Mouse (Mus musculus): ENCODE results near the gene Cap2.

The Cap2 gene

DNA sequence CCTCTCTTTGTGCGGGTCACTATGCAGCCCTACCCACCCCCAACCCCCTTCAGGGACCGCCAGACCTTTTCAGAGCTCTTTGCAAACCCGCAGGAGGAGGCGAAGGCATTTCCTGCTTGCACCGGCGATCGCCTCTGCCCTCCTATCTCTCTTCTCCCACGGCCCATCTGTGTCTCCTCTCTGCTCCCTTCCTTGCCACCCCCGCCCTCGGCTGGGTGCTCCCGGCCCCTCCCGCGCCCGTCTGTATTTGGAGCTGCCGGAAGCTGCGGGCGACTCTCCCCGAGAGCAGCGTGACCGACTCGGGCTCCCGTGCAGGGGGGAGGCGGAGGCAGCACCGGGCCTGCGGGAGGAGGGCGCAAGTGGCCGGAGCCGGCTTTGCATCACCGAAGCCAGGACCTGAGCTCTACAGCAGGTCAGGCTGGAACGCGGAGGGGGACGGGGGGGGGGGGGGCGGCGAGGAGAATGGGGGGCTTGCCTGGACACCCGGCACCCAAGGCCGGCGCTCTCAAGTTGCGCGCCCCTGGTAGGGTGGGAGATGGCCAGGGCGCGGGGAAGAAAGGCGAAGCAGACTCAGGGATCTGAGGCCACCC, at the start of gene Cap2:
TSS of gene Cap2 (plus strand) at position 49 of the 590 bp plus-strand sequence.
- DNase-seq, result peak; percentile 76

DNA sequence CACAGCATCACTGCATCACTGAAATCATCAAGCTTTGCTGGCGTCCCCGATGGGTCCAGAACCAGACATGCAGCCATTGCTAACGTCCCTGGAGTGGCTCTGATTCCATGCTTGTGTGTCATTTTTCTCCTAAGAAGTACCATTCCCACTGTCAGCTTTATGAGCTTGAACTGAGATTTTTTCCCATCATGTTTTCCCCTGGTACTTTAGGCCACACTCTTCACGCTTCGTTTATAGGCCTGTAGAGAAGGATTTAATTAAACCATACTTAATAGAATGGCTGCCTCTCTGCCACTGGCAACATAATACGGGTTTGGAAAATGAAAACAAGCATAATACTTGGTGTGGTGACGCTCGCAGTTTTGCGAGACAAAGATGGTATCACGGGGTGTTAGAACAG, 42.1 kb upstream of the Cap2 start:
- no peak for DNase-seq

DNA sequence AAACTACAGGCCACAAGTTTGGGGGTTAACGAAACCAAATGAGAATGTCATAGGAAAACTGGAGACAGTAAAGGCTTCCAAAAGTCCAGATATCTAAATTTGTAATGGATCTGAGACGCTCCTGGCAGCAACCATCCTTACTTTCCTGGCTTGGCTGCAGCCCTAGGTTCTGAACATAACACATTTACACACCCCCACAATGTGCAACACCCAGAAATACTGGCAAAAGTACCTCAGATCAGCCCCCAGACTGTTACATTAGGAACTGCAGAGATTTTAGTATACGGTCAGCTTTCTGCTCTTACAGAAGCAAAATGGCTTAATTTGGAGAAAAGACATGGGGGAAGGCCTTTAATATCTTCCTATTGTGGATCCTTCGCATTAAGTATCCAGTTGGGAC, 39.4 kb upstream of the Cap2 start:
- no peak for DNase-seq

DNA sequence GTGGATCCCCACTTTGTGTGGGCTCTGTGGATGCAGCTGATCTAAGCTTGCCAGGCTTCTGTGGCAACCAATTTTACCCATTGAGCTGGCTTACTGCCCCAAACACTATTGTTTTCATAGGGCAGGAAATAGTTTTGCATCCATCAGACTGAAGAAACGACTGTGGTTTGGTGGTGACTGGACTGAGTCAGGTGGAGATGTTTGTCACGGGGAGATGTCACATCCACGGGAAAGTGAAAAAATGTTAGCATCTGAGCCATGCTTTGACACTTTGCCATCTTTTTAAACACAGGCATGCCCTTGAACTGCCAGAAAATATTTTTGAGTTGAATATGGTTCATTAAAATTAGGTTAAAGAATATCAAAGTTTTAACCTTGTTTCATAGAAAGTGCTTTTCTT, 37.9 kb upstream of the Cap2 start:
- DNase-seq, result no peak

DNA sequence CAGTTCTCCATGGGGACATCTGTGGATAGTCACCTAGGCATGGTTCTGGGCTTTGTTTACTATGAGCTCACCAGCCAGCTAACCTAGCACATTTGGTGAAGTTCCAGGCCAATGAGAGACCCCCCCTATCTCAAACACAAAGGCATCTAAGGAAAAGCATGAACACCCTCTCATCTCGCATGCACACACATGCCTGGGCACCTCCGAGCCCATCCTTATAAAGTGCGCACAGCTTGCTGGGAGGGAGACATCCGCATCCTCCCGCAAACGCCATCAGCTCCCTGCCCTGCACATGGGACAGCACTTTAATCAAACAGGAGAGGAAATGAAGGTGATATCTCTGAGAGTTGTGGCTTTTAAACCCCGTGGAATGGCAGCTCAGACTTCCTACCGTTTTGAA, 33.4 kb upstream of the Cap2 start:
- no peak for DNase-seq

DNA sequence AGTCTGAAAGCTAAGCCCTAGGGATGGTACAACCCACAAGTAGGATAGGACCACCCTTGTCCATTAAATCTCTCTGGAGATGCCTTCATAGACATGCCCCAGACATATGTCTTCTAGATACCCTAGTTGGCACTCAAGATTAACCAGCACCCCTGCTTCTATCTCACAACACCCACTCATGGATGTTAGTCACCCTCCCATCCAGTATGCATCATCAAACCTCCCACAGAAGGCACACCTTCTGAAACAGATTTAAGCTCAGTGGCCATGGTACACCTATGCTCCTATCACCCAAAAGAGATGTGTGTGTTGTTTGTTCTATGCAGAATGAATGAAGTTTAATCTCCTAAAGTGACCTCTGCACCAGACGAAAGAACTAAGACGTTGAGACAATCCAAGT, 32.1 kb upstream of the Cap2 start:
- DNase-seq, result no peak

DNA sequence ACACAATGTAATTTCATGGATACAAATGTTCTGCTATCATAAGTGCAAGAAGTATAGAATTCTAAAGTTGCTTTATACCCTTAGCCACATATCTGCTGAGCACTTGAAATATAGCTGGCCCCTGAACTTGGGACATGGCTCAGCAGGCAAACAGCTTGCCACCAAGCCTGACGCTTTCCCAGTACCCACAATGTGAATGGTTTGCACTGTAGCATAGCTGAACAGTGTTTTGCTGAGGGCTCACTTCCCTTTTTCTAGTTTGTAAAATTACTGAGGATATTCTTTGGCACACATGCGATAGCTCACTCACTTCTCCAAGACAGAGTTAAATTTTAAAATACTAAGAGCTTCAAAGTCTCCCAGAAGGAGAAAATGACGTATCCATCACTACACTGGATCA, 20.4 kb upstream of the Cap2 start:
- DNase-seq, result no peak

DNA sequence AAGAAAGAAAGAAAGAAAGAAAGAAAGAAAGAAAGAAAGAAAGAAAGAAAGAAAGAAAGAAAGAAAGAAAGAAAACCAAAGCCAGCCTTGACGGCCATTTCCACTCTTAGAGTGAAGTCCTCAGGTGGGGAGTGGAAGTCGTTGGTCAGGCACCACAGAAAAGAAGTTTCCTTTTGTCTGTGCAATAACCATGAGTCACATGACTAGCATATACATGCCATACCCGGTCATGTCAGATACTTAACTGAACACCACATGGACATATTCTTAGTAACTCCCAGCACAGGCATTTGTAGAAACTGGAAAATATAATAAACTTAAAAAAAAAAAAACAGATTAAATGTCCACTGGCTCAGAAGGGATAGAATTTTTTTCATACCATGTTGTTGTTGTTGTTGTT, 16.0 kb upstream of the Cap2 start:
- no peak for DNase-seq

DNA sequence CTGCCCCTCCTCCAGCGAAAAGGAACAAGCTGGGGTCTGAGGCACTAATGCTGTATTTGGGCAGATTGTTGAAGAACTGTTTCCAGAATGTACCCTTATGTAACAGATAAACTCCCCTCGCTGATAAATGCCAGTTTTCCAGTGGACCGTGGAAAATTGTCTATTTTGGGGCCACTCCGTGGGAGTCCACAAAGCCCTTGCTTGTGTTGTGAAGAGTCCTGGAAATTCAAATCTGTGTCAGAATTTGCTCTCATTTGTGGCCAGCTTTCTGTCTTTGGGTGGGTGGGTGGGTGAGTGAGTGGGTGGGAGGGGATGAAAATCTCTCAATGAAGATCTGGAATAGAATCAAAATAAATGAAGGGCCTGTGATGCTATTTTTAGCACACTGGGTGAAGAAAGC, 13.5 kb upstream of the Cap2 start:
- DNase-seq, result no peak

DNA sequence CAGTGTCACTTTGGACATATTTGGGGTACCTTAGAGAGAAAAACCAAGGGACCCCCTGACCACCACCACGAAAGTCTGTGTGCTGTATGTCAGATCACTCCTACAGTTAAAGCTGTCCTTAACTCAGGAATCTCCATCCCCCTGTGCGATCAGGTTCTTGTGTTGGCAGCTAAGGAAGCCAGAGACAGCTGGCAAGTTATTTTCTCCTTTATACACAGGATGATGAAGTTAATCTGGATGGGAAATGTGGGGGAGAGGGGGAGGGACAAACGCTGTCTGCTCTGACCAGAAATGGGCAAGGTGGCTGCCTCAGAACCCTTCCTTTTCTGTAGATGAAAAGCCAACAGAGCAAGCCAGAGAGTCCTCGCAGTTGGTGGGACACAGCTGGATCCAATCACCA, 11.0 kb upstream of the Cap2 start:
- DNase-seq, result no peak

DNA sequence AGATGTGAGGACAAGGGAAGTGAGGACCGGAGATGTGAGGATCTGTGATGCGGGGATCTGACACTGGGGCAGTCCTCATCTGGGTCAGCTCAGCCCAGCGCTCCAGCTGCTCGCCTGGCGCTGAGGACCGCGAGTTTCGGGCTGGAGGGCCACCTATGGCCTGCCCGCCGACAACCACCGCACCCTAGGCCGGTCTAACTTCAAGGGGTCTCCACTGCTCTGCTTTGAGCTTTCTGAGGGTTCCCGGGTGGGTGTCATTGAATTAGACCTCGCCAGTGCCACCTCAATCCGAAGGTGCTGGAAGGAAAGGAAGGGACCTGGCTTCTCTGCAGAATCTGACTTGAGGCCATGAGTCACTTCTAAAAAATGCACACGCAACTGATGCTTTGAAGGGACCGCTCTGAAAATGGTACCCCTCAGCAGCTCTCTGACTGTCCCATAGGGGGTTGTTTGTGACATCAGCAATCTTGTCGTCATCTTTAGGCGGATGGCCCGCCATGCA, 793 bp downstream of the Cap2 start:
- DNase-seq, result peak; percentile 31

DNA sequence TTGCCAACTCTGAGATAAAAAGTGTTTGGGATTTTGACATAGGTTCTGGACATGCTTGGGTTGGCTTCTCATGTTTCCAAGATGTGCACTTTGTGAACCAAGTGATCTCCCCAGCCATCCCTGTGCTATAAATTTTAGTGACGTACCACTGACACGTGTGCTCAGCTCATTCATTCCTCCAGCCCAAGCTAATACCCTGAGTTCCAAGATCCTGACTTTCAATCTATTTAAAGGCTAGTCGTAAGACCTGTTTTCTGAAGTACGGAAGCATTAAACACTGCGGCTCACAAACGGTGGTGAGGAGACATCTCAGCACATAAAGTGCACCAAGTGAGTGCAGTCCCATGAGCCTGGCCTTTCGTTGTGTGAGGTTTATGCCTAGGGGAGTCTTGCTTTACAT, 6.3 kb downstream of the Cap2 start:
- no peak for DNase-seq

DNA sequence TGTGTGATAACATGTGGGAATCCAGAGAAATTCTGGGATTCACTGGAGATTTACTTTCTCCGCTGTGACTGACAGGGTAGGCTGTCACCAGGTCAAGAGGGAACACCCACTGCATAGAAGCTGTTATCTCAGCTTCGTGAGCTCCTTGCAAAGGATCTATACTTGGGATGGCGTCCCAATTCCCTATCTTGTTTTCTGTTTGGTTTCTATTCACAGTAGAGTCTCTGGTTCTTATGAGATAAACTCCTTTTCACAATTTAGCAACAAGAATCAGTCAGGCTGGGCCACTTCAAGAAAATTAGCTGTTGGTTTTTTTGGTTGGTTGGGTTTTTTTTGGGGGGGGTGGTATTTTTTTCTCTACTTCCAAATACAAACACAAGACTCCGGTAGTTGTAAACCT, 7.2 kb downstream of the Cap2 start:
- DNase-seq, result no peak

DNA sequence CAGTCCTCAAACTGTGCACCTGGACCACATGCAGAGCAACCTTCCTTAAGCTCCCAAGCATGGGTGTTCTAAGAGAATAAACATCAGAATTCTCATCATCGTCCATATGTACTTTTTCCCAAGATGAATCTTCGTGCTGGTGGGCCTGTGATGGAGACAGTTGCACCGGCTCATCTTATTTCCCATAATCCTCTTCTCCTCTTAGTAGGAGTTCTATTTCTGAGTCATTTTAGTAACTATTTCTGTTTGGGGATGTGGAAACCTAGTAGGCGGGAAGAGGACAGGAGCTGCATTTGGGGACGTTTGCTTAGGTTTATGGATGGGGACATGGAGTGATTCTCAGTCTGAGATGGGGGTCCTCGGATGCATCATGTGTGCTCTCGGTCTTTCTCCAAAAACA, 8.8 kb downstream of the Cap2 start:
- DNase-seq, result no peak

DNA sequence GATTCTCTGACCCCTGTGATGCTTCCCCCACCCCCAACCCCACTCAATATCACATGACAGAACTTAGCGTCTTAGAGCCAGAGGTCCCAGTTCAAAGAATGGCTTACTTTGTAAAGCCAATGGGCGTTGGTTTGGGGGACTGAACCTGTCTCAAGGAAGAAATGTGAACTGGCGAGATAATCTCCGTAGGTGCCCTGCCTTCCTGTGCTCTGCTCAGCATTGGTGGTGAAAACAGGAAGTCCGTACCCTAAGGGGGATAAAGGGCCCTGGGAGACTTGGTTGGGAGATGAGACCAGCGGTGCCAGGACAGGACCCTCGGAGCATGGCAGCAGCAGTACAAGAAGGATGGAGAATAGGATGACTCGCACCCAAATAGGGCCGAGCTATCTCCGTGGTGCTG, 12.8 kb downstream of the Cap2 start:
- DNase-seq, result no peak

DNA sequence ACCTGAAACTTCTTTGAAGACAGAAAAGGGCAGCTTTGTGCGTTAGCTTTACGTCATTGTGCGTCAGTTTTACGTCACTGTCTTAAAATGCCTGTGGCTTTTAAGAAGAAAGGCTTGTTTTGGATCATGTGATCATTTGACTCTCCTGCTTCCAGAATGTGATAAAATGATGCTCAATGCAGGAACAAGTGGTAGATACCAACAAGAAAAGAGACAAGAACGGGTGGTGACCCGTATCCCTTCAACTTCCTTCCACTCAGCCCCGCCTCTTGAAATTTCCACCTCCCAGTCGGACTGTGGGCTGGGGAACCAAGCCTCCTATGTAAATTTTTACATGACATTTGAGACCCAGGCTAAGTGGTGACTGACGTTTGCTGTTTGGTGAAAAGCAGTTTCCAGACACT, 13.5 kb downstream of the Cap2 start:
- no peak for DNase-seq

DNA sequence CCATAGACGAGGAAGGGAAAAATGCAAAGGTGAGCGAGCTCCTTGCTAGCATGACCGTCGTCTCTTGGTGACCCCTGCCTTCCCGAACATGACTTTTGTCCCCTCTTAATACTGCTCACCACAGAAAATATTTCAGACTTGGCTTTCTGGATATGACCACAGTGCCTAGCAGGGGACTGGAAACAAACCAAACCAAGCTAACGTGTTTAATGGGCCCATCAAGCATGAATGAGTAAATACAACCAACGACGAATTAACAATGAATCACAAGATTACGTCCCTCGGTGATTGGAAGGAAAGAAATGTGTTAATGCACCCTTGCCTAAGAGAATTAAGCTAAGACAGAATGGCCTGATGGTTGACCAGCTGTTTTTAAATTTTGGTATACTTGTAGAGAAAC, 13.9 kb downstream of the Cap2 start:
- no peak for DNase-seq

DNA sequence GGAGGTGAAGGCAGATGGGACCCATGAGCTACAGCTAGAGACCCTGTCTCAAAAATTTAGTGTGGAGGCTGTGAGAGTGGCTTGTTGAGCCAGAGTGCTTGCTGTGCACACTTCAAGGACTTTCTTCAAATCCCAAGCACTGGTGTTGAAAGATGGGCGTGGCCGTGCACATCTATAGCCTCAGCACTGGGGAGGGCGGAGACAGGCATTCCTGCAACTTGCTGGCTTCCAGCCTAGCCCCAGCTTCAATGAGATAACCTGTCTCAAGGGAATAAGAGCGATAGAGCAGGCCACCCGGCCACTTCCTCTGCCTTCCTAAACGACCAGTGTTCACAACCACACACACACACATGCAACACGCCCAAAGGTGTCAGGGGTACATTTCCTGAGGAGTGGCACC, 14.5 kb downstream of the Cap2 start:
- DNase-seq, result no peak

DNA sequence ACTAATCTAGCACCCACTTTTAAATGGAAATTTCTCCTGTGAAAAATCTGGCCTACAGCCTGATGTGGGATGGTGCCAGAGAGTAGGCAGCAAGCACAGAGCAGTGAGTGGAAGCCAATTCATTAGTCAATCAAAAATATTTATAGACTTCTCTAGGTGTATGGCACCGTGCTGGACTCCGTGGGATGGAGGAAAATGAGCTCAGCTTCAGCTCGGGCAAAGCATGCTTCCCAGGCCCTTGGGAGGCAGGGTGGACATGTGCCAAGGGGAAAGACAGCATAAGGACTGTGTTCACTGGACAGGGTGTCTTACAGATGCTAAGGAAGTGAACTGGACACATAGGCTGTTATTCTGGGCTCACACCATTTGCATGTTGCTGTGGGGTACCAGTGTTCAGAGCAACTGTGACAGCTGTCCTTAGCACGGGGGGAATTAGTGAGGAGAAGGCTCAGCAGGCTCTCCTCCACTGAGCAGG, 15.6 kb downstream of the Cap2 start:
- DNase-seq, result peak; percentile 35

DNA sequence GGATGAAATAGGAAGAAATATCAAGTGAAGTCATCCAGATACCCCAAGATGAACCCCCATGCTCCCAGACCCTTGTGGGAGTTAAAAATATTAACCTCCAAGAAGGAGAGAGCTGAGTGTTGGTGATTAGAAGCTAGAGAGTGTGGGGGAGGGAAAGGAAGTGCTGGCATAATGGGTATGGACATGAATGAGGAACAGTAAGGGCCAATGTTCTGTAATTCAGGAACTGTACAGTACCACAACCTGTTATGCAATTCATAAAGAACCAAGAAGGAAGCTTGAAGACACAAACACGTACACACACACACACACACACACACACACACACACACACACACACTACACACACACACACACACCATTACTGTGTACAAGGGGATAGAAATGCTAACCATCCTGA, 19.8 kb downstream of the Cap2 start:
- no peak for DNase-seq

DNA sequence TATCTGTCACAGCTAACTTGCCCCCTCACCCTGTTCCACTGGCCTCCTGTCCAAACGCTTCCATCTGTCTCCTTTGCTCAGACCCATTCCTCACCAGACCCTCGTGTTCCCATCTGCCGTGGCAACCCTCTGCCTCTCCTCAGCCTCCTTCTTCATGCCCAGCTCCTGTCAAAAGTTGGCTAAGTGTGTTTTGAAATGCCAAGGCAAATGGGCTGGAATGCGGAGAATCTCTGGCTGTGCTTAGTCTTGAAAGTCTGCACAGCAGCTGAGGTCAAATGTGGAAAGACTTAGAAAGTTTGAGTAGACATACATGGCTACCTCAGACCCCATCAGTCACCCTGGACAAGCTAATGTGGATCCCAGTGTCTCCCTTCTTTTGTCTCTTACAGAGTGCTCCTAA, 21.1 kb downstream of the Cap2 start:
- no peak for DNase-seq

DNA sequence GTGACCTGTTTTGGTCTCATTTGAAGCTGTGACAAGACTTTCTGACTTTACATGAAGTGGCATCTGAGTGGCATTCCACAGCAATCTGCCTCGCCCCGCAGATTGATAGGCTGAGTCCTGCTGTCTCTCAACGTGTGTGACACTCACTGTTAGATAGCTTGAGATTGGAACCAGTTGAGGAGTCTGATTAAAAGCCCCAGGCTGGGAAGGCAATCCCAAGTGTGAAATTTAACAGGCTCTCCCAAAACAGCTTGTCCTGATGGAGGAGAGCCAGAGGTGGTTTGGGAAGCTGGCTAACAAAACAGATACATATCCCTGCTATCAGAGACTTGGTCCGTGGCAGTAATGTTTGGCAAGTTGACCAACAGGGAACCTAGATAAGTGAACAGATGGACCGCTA, 21.6 kb downstream of the Cap2 start:
- DNase-seq, result no peak

DNA sequence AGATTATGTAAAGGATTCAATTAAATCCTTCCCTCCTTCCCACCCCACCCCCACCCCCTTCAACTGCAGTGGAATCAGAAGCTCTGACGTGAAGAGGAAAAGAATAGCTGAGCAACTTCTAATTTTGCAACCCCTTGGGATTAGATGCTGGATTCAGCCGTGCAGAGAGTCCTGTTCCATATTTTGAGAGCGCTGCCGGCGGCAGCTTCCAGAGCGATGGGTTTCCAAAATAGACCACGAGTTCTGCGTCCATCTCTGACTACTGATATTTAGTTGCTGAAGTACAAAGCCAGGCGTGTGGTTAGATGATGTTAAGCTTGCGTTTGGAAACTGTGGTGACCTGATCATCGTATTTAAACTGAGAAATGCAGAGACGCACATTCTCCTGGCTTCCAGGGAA, 22.1 kb downstream of the Cap2 start:
- no peak for DNase-seq

DNA sequence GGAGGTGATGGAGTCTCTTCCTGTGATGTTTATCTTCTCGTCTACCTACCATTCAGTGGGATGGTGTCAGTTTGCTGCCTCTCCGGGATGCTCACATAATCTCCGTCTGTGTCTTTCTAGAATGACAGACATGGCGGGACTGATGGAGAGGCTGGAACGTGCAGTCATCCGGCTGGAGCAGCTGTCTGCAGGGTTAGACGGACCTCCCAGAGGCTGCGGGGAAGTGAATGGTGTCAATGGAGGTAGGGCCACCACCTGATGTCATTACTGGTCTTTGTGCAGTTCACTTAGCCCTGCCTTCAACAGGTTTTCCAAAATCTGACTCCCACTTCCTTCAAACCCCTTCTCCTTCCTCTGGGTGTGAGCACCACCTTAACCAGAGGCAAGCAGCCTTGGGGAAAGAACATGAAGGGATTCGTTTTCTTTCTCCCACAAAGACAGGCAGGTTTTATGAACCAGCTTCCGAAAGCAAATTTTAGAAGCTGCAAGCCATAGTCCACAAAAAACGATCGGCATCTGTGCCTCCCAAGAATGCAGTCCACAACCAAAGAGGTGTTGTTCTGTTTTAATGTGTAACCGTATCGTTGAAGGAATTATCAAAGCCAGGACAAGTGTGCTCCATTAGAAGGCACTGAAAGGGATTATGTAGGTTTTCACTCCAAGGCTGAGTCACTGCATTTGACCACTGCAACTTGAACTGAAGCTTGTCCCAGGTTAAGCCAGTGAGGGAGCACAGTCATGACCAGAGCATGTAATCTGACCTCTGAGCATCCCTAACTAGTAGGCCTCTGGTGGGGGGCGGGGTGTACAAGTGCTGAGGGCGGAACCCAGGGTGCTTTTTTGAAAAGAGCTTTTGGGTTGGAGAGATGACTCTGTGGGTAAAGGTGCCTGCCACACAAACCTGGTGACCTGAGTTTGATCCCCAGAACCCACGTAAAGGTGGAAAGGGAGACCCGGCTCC, 23.9 kb downstream of the Cap2 start:
- DNase-seq, result no peak
